Mouse (Mus musculus) brain, embryonic 18.5 days (tissue): ENCODE measurements around the gene Fam241a.

Experiments
- DNase-seq: peaks from one replicate; pipeline ENCODE4 v3.0.0-alpha.2; 2012; ENCODE audit warnings: low read depth, low spot score

The Fam241a gene

GRCm38 (mm10) chr3:127875509-127875908 lies 20.6 kb downstream of the Fam241a start:
- DNase-seq = no peak

DNA sequence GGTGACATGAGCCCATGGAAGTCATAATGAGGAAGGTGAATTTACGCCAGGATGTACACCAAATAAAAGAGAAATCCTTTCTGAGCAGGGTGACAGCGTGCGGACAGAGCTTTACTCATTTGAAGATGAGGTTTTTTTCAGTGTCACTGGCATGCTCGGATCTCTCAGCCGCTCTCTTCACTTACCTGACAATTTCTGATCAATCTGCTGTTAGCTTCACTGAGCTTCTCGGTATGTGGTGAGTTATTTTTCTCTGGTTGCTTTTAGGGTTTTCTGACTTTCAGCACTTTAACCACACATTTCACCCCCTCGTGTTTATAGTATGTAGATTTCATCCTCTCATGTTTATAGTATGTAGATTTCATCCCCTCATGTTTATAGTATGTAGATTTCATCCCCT lies 21.1 kb downstream of the Fam241a start:
- no peak for DNase-seq

GRCm38 (mm10) chr3:127874254-127874883 lies 21.8 kb downstream of the Fam241a start:
- DNase-seq = no peak

DNA sequence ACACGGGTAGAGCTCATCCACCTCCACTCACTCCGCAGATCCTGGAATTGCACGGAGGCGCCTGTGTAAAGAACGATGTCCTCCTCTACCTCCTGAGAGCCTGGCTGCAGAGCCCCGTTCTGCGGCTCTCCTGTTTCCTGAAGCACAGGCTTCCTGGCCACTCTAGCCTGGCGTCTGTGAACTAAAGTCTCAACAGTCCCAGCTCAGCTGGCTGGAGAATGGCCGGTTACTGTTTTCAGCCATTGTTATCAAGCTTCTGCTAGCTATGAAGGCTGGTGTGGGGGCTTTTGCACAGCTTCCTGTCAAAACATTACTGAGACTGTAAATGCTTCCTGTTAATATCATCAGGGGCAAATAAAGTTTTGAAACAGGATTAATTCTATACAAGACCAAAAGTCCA lies 24.5 kb downstream of the Fam241a start:
- DNase-seq = no peak

DNA sequence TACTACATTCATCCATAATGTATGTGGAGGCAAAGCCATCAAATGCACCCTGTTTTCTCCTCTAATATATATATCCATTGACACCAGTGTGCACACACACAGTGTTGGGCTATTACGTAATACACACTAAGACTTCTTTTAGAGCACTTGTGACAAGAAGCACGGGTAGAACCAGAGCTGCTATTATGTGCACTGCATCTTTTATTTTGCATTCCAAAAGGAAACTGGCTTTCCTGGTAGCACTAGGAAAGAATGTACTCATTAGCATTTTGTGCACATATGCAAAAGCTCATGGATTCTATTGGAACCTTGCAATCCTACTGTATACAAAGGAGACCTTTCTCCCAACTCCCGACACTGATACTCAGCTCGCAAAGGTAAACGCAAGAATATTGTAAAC lies 27.2 kb downstream of the Fam241a start:
- no peak for DNase-seq

DNA sequence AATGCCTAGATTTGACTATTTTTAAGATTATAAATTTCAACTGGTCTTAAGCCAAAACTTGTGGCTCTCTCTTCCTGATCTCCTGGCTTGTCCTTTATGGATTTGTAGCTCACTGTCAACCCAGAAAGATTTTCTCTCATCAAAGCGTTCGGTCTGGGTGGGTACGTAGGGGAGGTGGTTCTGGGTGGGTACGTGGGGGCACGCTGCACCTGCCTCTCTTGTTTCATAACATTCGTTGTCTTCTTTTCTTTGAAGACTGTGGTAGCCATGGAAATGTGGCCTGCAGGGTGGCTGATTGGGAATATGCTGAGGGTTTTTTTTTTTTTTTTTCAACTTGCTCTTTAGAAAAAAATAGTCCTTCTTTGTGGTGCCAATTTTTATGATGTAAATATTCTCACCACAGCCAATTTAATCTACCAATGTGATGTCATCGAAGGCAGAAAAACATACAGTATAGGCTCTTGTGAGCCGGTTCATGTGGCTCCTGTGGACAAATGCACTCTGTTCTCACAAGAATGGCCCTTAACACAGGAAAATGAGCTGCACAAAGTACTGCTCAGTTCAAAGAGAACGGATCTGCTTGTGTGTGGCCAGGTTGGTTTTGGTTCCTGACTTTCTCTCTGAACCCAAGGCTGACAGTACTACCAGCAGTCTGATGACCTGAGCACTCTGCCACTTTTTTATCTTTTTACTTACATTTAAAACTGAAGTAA lies 27.9 kb downstream of the Fam241a start:
- DNase-seq = no peak

- DNase-seq = no peak
Observed at GRCm38 (mm10) chr3:127864242-127864641, 31.9 kb downstream of the Fam241a start.

DNA sequence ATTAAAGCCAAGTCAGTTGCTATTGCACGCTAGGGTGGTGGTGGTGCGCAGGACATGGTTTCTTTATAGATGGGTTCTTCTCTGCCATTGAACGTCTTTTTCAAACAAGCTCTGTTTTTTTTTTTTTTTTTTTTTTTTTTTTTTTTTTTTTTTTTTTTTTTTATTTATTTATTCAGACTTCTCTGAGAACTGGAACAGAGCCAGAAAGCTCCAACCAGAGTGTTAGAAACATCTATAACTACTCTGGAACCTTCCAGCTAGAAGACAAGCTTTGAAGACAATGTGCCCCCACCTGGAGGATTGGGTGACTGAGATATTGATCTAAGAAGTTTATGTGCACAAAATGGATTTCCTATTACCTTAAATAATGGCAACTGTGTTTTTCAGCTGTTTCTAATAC lies 32.6 kb downstream of the Fam241a start:
- DNase-seq = no peak

- DNase-seq = no peak
Observed at GRCm38 (mm10) chr3:127862479-127862878, 33.6 kb downstream of the Fam241a start.

GRCm38 (mm10) chr3:127861340-127861739 lies 34.8 kb downstream of the Fam241a start:
- DNase-seq = no peak

GRCm38 (mm10) chr3:127853431-127854206 lies 42.5 kb downstream of the Fam241a start:
- no peak for DNase-seq

DNA sequence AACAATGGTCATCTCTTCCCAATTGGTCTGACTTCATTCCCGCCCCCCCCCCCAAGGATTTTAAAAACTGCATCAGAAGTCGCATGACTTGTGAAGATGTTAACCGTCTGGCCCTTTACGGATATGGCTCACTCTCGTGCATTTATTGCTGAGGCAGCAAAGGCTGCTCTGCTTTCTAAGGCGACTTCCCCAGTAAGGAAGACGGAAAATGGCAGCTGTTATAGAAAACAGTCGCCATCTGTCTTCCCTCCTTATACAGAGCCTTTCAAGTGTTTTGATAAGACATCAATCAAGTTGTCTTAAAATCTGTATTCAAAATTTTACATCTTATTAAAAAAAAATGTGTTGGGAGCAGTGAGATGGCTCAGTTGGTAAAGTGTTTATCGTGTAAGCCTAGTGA lies 43.4 kb downstream of the Fam241a start:
- DNase-seq = no peak

DNA sequence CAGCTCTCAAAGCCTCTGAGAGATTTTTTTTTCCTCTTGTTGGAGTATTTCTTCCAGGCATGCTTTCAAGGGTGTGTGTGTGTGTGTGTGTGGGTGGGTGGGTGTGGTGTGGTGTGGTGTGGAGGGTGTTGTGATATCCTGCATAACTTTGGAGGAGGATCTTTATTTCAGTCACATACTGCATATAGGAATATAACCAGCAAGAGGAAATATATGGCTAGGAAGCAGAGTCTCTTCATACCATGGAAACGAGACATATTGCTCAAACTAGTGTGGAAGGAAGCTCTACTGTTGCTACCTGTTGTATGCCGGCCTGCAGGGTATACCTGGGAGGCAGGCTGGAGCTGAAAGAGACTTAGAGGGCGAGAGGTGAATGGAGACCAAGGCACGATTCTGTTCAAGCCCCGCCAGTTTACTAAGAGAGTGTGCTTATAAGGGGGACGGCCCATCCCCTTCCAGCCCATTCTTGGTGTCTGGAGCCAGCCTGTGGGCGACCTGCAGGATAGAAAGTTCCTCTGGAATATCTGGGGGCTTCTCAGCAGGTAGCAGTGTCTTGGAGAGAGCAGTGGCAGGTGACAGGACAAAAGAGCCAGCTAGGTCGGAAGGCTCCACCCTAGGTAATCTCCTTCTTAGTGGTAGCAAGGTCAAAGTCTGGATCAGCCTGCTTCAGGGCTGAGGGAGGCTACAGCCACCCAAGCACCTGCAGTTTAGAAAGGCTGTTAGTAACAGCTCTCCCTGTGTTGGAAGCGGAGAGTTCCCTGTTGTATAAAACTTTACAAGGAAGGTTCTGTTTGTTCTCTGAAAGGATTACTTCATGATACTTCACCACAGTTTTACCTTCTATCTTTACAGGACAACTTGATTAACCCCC lies 45.1 kb downstream of the Fam241a start:
- no peak for DNase-seq

DNA sequence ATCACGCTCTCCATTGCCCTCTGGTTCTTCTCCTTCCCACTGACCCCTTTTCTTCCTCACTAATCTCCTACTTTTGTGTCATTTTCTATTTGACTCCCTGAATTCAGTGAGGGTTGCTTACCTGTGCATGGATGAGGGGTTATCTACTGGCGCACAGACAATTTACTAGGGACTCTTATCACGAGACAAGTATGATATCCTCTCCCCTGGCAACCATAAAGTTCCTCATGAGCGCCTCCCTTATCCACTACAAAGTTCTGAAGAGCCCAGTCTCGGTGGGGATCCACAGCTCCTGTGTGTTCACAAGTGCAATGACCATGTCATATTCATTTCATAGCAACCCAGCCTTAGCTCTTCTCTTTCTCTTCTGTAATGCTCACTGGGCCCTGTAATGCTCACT lies 46.2 kb downstream of the Fam241a start:
- no peak for DNase-seq

DNA sequence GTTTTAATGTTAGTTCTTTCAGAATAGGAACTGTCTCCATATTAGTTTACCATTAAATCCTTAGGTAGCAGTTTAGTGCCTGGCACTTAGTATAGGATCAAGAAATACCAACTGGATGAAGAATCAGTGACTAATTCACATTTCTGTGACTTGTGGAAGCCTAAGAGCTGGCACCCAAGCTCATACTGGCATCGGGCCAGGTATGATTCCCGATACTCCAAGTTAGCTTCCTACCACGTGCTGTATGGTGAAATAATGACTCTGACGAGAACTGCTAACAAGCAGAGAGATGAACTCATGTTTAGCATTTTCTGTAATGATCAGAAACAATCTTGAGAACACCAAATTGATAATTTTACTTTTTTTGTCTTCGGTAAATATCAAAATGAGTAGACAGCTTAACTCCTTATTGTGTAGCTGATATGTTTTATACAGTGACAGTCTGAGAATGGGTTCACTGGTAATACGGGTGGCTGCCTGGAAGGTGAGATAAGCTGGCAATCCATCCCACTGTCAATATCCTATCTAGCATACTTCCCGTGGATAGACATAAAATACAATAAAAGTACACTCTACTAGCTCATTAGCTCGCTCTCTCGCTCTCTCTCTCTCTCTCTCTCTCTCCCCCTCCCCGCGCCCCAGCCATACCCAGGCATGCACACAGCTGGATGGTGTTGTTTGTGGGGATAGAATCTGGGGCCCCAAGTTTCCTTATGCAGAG lies 47.9 kb downstream of the Fam241a start:
- no peak for DNase-seq

GRCm38 (mm10) chr3:127843941-127844327 lies 52.2 kb downstream of the Fam241a start:
- DNase-seq = no peak

DNA sequence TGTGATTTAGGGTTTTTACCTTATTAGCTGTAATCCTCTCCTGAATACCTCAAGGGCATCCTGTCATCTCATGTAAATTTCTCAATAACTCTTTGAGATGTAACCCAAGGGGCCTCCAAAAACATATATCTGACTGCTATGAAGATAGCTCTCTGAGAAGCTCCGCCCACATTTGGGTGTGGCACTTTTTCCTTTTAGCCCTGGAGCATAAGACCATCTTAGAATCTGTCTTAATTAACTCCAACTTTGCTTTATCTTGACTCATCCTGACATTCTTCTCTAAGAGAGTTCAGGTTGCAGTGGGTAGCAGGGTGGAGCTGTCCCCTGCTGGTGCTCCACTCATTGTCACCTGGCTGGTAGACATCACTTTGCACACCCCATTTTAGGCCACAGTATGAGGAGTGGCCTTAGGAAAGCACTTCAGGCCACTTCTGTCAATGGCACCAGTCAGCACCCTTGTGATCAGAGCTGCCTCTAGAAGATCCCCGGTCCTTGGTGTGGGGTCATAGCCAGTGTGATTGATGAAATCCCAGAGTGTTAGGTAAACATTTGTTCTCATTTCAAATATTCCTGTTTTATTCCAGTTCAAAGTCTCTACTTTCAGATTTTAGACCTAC lies 52.7 kb downstream of the Fam241a start:
- no peak for DNase-seq

DNA sequence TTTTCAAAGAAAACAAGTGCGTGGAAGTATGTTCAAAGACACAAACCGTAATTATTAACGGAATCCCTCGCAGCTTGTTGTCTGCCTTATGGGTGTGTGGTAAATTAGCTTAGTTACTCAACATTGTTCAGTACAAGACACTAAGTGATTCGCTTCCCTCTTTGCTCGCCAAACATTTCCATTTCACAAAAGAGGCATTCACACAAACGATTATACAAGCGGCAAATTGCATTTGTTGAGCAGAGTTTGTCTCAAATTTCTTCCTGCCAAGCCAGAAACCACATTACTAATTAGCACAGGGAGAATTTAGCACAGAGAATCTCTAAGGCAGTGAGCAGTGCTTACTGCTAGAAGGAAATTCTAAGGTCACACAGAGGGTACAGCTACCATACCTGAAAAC lies 54.2 kb downstream of the Fam241a start:
- no peak for DNase-seq

- DNase-seq = no peak
Observed at GRCm38 (mm10) chr3:127837972-127838644, 58.0 kb downstream of the Fam241a start.
